Mouse (Mus musculus): ENCODE results near the gene Myh3.
A peak's percentile ranks its signal among the peaks of the same experiment; 100 is the strongest.

Gene Myh3

DNA sequence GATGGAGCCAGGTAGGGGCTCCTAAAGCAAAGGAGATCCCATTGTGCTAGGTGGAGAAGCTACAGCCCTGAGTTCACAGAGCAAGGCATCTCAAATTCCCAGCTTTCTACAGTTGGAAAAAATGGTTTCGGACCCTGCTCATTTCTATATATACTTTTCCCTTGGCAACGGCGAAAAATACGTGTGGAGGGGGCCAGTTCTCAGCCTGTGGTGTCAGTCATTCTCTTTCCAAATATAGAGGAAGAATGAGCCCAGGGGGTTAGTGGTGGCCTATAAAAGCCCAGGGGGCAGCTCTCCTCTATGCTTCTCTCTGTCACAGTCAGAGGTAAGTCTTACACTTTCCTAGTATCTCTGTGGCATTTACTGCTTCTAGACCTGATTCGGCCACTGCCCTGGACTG, at the start of gene Myh3:
Gene Myh3, plus strand, starts transcription at position 301 of the 400 bp plus-strand sequence.
- no peak for DNase-seq

DNA sequence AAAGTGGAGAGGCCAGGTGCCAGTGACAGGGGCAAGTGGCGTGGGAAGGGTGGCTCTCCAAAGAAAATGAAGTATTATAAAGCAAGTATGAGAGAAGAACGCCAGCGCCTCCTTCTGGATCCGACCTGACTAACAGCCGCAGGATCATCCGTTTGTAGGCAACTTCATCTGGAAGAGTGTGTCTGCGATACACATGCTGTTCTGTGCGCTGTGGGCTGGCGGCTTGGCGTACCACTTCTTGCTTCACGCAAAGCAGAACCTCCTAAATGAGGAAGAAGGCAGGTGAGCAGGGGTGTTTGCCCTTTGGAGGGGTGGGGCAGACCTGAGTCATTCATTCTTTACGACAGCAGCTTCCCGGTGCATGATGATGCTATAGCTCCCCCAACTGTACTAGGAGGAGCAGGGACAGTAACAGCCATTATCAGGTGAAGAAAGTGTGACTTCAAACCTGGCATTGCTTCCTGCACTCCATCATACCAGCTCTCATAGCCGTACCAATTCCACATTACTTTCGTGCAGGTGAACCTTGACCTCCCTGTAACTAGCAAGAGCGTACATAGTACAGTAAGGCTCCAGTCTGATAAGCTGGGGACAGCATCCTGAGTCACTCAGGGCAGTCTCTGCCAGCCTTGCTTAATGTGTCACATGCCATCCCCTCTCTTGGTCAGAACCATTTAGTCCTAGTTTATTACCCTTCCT, 47.0 kb upstream of the Myh3 start:
- DNase-seq: no peak

DNA sequence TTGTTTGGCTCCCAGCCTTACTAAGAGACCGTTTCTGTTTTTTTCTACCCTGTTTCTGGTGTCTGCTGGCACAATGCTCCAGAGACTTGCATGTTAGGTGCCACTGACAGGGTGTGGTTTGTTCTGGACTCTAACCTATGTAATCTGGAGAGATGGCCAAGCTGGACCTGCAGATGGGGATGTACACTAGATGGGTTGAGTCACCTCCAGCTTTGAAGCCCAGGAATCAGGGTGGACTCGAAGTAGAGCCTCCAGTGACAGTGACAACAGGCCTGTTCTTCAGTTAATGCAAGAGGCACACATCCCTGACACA, 46.5 kb upstream of the Myh3 start:
- no peak for DNase-seq

DNA sequence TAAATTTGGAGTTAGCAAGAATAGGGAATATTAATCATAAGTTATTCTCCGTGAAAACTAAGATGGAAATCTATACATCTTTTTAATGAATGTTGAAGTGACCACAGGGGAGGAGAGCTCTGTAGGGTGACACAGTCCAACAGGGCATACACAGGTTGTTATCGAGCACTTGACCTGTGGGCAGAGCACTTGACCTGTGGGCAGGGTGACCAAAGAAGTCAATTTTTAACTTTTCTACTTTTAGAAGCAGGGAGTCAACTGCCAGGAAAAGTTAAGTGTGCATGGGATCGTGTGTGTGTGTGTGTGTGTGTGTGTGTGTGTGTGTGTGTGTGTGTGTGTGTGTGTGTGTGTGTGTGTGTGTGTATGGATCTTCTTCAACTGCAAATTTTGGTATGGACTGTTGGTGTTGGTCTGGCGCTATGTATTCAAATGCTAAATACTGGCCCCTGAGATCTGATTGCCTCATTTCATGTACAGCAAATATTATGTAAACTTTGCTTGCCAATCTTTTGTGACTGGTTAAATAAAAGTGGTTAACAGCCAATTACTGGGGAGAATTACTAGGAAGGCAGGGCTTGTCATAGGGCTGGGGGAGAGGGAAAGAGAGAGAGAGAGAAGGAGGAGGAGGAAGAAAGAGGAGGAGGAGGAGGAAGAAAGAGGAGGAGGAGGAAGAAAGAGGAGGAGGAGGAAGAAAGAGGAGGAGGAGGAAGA, 43.2 kb upstream of the Myh3 start:
- no peak for DNase-seq

DNA sequence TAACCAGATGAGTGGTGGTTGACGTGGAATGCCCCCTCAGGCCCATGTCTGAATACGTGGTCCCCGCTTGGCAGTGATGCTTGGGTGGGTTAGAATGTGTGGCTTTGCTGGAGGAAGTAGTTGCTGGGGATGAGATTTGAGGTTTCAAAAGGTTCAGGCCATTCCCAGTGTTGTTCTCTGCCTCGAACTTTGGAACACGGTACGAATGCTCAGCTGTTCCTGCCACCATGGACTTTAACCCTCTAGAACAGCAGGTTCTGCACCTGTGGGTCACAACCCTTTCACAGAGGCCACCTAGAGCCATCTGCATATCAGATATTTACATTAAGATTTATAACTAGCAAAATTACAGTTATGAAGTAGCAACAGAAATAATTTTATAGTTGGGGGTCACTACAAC, 41.9 kb upstream of the Myh3 start:
- no peak for DNase-seq

DNA sequence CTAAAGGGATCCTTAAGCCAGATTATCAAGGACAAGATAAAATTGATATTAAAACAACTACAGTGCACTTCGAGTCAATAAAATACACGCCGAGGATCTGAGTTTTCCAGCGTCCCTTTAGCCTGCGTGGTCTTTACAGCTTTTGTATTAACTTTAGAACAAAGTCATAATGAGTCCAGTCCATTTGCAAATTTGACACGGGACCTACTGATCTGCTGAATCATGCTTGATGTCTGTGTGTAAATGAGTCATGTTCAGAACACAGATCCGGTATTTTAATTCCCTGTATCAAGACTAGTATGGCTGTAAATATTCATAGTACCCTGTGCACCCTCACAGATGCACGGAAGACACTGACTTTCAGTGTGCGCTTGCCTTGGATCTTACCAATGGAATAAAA, 41.2 kb upstream of the Myh3 start:
- no peak for DNase-seq

DNA sequence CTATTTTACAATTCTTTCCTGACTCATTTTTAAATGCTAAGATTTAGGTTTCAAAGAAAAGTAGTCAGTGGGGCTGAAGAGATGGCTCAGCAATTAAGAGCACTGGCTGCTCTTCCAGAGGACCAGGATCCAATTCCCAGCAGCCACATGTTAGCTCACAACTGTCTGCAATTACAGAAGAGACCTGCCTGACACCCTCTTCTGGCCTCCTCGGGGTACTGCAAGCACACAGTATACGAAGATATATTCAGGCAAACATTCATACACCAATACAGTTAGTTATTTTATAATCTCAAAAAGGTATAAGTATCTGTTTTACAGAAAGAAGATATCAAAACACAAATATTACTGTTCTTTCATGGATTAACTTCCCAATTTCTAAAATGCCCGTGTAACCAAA, 38.3 kb upstream of the Myh3 start:
- DNase-seq: no peak

DNA sequence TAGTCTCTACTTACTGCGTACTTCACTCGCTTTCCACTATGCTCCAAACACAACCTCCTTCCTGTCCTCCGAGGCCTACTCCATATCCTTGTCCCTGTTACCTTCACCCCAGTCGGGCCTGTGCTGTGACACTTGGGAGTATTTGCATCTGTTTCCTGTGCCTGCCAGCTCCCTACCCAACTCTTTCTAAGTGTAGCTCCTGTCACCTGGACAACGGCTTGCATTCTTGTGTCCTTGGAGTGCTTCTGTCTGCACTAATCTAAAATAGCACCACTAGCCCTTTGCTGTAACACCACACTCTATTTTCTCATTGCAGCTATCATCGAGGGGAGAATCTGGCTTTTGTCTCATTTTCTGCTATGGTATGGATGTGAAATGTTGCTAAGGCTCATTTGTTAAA, 37.6 kb upstream of the Myh3 start:
- no peak for DNase-seq

DNA sequence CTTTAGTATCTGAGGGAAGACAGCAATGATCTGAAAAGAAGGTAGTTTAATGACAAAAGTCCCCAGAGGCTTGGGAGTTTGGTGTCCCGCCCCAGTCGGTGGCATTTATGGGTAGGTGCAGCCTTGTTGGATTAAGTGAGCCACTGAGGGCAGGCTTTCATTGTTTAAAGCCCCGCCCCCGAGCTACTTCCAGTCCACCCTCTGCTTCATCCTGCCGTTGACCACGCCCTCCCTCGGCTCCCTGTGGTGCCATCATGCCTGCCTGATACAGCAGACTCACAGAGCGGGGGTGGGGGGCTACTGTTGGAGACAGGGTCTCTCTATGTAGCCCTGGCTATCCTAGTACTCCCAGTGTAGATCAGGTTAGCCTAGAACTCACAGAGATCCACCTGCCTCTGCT, 35.1 kb upstream of the Myh3 start:
- DNase-seq: no peak

DNA sequence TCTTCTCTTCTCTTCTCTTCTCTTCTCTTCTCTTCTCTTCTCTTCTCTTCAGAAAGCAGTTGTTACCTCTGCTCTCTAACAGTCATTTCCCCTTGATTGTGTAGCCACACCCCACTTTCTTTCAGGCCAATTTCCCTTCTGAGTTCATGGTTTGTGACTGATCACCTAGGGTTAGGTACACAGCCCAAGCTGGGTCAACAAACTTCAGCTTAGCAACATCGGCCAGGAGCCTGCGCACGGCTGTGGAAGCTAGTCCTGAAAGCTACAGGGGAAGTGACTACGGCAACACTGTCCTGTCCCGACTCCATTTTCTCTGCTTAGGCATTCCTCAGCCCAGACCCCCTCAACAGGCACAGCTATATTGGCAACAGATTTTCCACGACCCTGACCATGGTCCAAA, 33.1 kb upstream of the Myh3 start:
- DNase-seq: no peak

DNA sequence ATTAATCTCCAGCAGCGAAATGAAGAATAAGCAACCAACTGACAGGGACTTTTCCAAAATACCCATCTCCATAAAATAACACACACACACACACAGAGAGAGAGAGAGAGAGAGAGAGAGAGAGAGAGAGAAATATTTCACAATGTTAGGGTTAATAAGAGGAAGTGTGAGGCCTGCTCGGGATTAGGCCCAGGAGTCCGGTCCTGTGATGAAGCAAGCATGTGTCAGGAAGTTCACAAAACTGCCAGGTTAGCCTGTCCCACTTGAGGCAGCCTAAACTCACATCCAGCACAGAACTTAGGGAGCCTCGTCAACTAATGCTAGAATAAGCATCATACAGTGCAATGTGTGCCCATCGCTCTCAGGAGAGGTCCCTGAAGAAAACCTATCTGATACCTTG, 30.9 kb upstream of the Myh3 start:
- no peak for DNase-seq

DNA sequence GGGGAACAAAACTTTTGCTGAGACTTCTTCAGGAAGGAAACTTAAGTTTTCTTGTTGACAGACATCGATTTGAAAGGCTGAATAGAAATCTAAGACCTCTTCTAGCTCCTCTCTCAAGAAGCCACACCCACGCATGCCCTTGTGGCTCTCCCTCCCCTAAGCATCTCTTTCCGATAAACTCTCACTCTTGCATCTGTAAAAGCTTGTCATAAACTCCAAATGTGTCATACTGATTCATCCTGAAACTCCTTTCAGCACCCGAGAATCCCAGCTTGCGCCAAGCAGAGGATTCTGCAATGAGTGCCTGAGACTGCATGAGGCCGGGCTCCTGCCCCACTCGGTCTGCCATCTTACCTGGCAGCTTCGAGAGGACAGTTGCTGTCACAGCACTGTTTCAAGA, 29.6 kb upstream of the Myh3 start:
- DNase-seq: no peak

DNA sequence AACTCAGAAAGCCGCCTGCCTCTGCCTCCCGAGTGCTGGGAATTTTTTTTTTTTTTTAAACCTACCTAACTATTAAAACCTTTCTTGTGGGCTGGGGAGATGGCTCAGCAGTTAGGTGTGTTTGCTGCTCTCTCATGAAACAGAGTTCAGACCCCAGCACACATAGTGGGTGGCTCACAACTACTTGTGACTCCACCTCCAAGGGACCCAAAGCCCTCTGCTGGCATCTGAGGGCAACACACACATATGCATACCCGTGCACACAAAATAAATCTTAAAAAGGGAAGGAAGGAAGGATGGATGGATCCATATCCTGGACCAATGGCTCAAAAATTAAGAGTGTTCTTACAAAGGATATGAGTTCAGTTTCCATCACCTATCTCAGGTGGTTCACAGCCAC, 28.8 kb upstream of the Myh3 start:
- DNase-seq: no peak

DNA sequence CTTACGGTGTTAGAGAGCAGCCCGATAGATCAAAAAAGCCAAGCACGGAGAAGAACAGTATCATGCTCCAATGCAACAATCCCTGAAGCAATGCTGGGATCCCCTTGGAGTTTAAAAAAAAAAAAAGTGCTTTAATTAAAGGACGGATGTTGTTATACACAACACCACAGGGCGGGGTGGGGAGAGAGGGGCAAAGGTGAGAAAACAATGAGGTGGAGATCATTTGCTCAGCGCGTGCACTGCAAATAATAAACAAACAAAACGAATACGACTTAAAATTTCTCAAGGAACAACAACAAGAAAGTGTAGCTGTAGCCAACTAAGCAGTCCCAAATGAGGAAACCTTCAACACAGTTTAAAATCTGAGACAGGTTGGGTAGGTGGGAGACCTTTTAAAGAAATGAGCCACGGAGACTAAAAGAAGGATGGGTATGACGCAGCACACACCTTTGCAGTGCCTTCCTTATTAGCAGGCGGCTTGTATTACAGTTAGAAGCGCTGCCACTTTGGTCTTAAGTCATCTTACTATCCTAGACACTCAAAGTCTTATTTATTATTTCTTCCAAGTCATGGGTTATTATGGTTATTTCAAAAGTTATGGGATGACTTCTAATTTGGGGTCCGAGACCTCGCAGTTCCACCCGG, 26.3 kb upstream of the Myh3 start:
- DNase-seq: no peak

DNA sequence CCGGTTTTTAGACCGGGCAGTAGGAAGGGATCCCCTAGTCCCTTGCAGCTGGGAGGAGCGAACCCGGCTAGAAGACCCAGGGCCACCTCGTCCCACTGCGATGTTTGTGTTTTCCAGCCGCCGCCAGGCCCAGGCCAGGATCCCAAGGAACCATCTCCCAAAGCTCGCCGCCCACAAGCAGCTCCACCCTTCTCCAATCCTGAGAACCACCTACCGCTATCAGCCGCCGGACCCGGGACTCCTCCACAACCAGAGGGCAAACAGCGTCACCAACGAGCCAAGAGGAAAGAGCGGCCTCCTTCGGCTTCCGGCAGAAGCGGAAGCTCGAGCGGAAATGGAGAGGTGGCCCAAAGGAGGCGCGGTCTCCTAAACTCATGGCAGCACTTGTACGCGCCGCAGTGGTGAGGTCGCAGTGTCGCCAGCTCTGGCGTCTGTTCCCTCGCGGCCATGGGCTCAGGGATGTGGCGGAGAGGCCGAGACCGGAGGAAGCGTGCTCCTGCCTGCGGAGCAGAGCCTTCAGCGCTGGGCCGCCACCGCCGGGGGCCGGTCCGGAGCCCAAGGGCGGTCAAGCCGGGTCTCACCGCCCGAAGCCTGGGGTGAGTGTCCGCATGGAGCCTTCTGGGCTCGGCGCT, 25.7 kb upstream of the Myh3 start, which contains the start of the genes Adprm and Sco1:
Gene Adprm, minus strand, starts transcription at position 274 of the 632 bp plus-strand sequence.
Gene Sco1, plus strand, starts transcription at position 350 of the 632 bp plus-strand sequence.
- DNase-seq: peak; percentile 88 to 91

DNA sequence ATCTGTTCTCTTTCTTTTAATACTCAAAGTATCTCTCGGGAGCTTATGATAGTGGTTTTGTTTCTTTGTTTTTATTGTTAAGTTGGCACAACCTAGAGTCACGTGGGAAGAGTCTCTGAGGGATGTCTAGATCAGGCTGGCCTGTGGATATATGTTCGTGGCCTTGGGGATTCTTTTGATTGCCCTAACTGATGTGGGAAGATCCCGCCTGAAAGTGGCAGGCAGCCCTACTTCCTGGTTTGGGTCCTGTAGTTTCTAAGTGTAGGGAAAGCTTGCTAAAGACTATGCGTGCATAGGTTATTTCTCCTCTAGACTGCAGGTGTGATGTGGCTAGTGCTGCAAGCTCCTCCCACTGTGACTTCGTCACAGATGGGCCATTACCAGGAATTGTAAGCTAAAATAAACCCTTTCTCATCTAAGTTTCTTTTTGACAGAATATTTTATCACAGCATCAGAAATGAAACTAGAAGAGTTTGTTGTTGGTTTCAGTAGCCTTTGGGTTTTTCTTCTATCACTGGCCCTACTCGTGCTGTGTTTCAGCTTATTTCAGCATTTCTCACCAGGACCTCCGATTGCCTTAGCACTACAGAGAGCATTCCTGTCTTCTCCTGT, 23.2 kb upstream of the Myh3 start:
- no peak for DNase-seq

DNA sequence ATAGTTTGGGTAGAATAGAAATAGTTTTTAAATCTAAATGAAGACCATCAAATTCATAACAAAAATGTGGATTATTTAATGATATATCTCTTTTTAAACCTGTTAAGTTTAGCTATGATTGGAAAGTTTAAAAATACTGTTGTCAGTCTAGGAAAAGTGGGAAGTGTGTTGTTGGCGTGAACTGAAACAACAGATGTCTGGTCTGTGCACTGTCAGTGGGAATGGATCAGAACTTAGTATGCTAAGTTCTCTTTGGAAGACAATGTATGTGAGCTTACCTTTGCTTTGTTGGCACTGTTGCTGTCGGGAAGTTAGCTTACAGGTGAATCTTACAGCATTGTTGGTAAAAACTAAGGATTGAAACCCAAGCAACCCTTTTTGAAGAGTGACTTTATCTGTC, 16.8 kb upstream of the Myh3 start:
- no peak for DNase-seq

DNA sequence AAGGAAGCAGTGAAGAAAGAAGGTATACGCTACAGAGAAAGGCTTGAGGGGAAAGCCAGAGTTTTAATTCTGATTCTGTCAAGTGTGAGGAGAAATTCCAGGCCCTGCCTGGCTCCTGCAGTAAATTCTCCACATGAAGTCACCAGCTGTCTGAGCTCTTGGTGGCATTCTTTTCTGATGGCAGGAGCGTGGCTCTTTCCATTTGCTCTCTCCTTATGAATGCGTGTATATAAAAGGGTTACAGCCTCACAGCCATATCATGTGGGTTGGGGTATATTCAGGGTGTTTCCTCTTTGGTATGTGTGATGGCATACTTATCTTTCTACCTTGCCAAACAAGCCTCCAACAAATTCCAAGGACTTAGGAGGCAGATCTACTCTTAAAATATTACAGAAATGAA, 15.4 kb upstream of the Myh3 start:
- DNase-seq: no peak

DNA sequence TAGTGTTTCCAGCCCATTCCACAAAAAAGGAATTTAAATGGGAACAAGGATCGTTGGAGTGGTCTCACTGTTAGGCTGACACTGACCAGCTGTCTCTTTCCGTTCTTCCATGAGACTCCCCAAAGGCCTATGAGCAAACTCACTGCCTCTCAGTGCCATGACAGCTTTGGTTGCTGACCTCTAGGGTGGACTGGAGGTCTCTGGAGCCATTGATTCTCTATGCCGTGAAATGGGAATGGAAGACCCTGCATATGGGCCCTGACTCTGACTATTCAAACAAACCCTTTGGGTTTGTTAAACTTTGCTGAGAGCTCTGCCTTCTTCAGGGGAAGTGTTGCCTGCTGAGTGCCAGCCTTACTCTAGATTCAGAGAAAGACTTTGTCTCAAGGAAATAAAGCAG, 10.4 kb upstream of the Myh3 start:
- DNase-seq: no peak

DNA sequence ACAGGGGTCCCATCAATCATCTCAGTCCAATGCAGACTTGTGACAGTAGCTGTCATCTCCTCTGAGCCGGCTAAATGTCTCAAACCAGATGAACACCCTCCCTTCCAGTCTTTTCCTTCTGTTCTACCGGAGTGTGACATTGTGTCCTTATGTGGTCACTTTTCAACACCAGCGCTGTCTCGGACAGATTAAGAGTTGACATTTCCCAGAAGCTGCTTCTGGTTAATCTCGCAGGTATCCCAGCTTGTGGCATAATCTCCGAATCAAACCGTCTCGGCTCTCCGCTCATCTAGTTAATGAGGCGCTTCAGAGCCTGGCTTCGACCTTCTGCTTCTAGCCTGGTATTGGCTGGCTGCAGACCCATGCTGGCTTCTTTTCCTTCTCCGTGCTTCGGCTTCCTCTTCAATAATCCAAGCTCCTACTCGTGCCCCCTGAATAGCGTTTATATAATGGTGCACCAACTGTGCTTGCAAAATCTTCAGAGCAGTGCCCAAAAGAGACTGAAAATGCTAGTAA, 5.4 kb upstream of the Myh3 start:
- DNase-seq: peak in 1 of 2 experiments; percentile 13

DNA sequence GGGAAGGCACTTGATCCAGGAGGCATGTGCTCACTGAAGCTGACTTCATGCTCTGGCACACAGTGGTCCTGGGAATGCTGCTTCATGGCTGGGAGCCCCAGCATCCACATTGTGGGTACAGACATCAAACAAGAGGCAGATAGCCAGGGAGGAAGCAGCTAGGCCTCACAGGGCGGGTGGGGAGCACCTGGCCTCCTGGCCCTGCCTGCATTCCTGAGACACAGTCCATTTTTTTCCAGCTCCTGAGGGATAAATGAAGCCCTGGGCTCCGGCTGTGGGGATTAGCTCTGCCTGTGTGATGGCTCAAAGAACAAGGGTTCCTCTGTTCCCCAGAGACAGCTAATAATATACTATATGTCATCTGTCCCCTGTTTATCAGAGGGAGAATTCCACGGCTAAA, 3.1 kb upstream of the Myh3 start:
- peak; percentile 14 to 16 for DNase-seq

DNA sequence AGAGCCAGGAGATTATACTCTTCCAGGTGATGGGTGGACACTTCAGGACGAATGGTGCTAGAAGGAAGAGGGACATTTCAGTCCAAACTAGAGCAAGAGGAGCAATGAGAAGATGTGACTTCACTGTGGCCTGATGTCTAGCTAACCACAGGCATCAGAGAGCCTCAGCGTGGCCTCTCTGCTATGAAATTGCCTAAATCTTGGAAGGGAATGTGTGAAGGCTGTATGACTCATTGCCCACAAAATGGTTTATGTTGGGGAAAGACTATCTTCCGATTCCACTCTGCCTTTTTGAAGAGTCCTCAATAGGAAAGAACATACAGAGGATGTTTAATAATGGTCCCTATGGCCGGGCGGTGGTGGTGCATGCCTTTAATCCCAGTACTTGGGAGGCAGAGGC, 1.3 kb upstream of the Myh3 start:
- no peak for DNase-seq

DNA sequence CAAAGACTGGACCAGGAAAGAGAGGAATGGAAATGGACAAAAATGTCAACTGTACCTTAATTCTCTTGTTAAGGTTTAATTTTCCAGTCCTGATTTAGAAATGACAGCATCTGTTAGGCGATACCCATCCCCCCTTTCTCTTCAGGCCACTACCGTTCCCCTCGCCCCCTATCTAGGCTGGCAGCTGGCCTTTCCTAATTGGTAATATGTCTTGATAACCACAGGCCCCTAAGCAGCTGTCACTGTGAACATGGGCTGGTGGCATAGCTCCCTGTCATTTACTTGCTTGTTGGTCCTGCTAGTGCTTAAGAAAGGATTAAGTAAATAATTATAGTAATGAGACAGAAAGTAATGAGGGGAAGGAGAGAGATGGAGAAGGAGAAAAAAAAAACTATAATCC, 665 bp upstream of the Myh3 start:
- DNase-seq: no peak

All from cerebellum, postnatal 25 days (tissue).